Mouse (Mus musculus) gonadal fat pad, adult 2 months (tissue): ENCODE data around the gene Selp. TPM values are rescaled to one million over a fixed set of nuclear protein-coding genes. Genes with fewer than 3 reads are reported as not detected.

Experiments
- DNase-seq: peaks from one replicate; pipeline ENCODE4 v3.0.0-alpha.2; 2012; ENCODE audit warnings: low read depth
- polyA plus RNA-seq: library from polyadenylated mRNA; depleted of rRNA; stranded (reverse); fragments of >200 nt; gene quantifications from 2 replicates; pipeline ENCODE4 v1.2.3, GENCODE M21; 2012; rRNA removed

Gene Selp
- polyA plus RNA-seq, 1 experiment, result 7.2 TPM

DNA sequence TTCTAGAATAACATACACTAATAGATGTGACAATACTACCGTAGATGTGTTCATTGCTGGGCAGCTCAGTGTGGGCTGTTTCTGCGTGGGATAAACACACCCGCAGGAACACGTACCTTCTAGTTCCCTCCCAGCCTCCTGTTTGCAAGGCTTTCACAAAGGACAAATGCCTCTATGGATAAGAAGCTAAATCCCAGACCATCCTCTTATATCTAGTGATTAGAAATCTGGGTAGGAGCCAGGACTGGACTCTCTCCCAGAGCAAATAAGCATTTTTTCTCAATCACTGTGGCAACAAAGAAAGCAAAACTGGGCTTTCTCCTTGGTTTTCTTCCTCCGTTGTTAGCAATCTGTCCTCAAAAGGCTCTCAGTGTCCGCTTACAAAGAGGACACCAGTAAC, 63.4 kb downstream of the Selp start:
- no peak for DNase-seq

DNA sequence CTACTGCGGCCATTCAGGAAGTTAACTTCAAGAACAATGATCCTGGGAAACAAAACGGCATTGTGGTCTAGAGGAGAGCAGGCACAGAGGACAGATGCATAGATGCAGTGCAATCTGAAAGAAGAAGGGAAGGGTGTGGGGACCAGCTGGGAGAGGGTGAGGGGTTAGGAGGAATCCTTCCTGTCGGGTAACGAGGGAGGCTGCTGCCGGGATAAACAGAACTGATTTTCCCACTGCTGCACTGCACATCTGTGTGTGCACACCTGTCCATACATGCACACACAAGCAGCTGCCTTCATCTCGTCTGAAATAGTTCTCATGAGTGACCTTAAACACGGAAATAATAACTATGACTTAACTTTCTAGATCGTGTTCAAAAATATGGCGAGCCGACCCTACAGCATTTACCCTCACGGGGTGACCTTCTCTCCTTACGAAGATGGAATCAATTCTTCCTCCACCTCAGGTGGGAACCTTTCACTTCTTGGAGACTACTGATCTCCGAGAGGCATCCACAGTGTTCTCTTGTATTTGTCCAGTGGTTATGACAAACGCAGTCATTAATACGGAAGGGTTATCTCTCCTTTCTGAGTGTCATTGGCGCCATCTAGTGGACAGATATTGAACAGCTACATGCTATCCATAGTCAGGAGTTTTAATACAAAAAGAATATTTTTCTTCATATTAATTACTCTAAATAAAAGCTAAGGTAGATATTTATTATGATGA, 69.2 kb downstream of the Selp start:
- no peak for DNase-seq

DNA sequence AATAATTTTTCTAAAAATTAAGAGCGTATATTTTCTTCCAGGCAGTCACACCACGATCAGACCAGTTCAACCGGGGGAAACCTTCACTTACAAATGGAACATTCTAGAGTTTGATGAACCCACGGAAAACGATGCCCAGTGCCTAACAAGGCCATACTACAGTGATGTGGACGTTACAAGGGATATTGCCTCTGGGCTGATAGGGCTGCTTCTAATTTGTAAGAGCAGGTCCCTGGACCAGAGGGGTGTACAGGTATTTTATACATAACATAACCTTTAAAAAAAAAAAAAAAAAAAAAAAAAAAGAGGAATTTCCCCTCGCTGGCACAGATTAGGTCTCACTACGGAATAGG, 69.8 kb downstream of the Selp start:
- no peak for DNase-seq

DNA sequence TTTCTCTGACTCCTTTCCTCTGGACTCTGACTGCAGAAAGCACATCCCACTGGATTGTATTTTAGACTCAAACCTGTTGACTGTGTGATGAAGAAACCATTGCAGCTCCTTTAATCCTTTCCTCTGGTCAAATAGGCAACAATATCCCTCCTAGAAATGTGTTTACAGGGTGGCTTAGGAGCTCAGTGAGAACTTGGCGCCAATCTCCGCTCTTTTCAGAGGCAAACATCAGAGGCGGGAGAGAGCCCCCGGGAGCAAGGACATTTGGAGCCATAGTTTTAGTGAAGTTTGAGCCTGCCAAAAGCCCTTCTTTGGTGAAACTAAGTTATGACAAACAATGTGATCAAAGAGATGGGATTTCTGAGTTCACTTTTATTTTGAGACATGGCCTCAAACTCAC, 70.3 kb downstream of the Selp start:
- DNase-seq, result no peak

DNA sequence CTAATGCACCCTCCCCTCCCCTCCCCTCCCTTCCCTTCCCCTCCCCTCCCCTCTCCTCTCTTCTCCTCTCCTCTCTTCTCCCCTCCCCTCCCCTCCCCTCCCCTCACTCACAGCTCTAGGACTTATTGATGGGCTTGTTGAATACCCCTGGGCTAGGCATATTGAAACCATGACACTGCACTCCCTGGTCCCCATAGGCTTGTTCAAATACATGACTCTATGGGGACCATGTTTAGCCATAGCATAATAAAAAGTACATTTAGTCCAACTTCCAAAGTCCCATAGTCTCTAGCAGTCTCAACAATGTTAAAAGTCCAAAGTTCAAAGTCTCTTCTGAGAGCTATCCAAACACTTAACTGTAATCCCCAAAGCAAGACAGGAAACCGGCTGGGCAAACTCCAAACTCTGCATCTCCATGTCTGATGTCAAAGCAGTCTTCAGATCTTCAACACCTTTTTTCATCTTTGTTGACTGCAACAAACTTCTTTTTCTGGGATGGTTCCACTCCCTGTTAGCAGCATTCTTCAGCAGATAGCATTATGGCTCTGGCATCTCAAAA, 72.0 kb downstream of the Selp start:
- DNase-seq, result no peak

DNA sequence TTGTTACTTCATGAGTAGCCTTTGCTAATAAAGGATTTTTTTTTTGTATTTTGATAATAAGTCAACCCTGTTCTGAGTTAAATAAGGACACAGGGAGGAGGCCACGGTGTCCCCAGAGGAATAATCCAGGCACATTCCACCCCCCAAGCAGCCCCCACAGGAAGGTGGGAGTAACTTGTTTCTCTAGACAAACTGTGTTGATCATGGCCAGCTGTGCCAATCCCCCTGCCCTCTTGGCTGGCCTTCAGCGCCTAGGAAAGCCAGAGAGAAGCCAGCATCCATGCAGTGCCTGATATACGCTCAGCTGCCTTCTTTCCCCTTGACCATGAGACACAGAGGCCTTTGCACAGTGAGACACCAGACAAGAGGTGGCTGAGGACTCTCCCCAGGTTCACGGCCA, 84.5 kb downstream of the Selp start:
- no peak for DNase-seq

Other genes with a start within 250 kb of the Selp start
- gene Scyl3, start 186.2 kb upstream of the Selp start, polyA plus RNA-seq, result 11.3 and 11.7 TPM in 2 replicates
- 1.1 and 1.3 TPM in 2 replicates for gene BC055324, start 120.5 kb upstream of the Selp start, polyA plus RNA-seq
- 1.0 and 1.1 TPM in 2 replicates for gene Mettl18, start 120.4 kb upstream of the Selp start, polyA plus RNA-seq
- gene Sele, start 67.0 kb upstream of the Selp start, polyA plus RNA-seq, result 0.16 TPM in 1 of 2 replicates, not detected in the other
- gene Sell, start 53.3 kb upstream of the Selp start, polyA plus RNA-seq, result 0.49 and 0.89 TPM in 2 replicates
- 1.1 and 1.2 TPM in 2 replicates for gene F5, start 36.6 kb downstream of the Selp start, polyA plus RNA-seq
- gene Slc19a2, start 133.8 kb downstream of the Selp start, polyA plus RNA-seq, result 15.6 and 17.7 TPM in 2 replicates
- gene Ccdc181, start 160.3 kb downstream of the Selp start, polyA plus RNA-seq, result 3.2 and 4.3 TPM in 2 replicates
- gene Nme7, start 188.9 kb downstream of the Selp start, polyA plus RNA-seq, result 9.1 and 9.6 TPM in 2 replicates
- 8.0 and 8.7 TPM in 2 replicates for gene Blzf1, start 192.2 kb downstream of the Selp start, polyA plus RNA-seq